Mouse (Mus musculus) heart, adult 2 months (tissue): ENCODE results near the gene Nmnat2. TPM values are rescaled to one million over a fixed set of nuclear protein-coding genes. Genes with fewer than 3 reads are reported as not detected.

Experiments used
- DNase-seq, 2 experiments: peaks; one replicate each; pipeline ENCODE4 v3.0.0; 2021
- H3K27ac ChIP-seq: fragments of 200-600 bp; 2 replicates; pipeline ENCODE4 v1.8.1; 2022
- H3K27me3 ChIP-seq: fragments of 200-500 bp; 2 replicates; pipeline ENCODE4 v1.6.1; 2012; ENCODE audit warnings: mild to moderate bottlenecking, low read length, inconsistent platforms, mixed read lengths; ENCODE audit not compliant: control insufficient read depth, insufficient read depth
- H3K36me3 ChIP-seq: fragments of 200-500 bp; 2 replicates; pipeline ENCODE4 v1.6.1; 2012; ENCODE audit warnings: low read length, inconsistent platforms; ENCODE audit not compliant: control insufficient read depth, insufficient read depth
- H3K4me1 ChIP-seq: fragments of 200-500 bp; 2 replicates; pipeline ENCODE4 v1.6.1; 2011; ENCODE audit warnings: low read length; ENCODE audit not compliant: control insufficient read depth, insufficient read depth
- H3K4me3 ChIP-seq: fragments of 200-600 bp; 2 replicates; pipeline ENCODE4 v1.8.1; 2022
- H3K79me2 ChIP-seq: fragments of 200-500 bp; replicated peaks from 2 replicates; pipeline ENCODE4 v1.6.1; 2012; ENCODE audit warnings: mild to moderate bottlenecking, inconsistent platforms, low read length, moderate library complexity, mixed read lengths; ENCODE audit not compliant: control insufficient read depth, insufficient read depth
- H3K9ac ChIP-seq: fragments of 200-500 bp; 2 replicates; pipeline ENCODE4 v1.6.1; 2012; ENCODE audit warnings: low read depth, mild to moderate bottlenecking, control low read depth, inconsistent platforms, low read length, mixed read lengths
- CTCF ChIP-seq: fragments of 200-600 bp; IDR thresholded peaks from 2 replicates; pipeline ENCODE4 v1.8.1; 2022; ENCODE audit warnings: antibody characterized with exemption, mild to moderate bottlenecking, moderate library complexity
- EP300 ChIP-seq: fragments of 200-500 bp; IDR thresholded peaks from 2 replicates; pipeline ENCODE4 v1.6.1; 2011; ENCODE audit warnings: low read depth, low read length, control low read depth; ENCODE audit not compliant: insufficient read depth
- POLR2A ChIP-seq: fragments of 200-500 bp; IDR thresholded peaks from 2 replicates; pipeline ENCODE4 v1.6.1; 2011; ENCODE audit warnings: mild to moderate bottlenecking, low read depth, low read length, control low read depth; ENCODE audit not compliant: insufficient read depth
- WGBS: fragments of 180-500 bp; shearing (Covaris S2); methylation state at CpG from one replicate; pipeline ENCODE4 v1.1.7; 2018; 5-methylcytosine and 5-hydroxymethylcytosine counted together
- intact Hi-C: fragments of 180-260 bp; cut with DNase I; formaldehyde crosslinking; loops from one replicate; pipeline ENCODE4 v1.15.1; 2025
- polyA plus RNA-seq: library from polyadenylated mRNA; depleted of rRNA; stranded (reverse); fragments of >200 nt; gene quantifications from 2 replicates; pipeline ENCODE4 v1.2.3, GENCODE M21; 2012
- total RNA-seq, 2 experiments: library from RNA; stranded (reverse); gene quantifications; 2 replicates each; pipeline ENCODE4 v1.2.3; 2021

Nmnat2 gene
- total and polyA plus RNA-seq, 3 experiments: 0.29 to 0.89 (median 0.66) TPM

DNA sequence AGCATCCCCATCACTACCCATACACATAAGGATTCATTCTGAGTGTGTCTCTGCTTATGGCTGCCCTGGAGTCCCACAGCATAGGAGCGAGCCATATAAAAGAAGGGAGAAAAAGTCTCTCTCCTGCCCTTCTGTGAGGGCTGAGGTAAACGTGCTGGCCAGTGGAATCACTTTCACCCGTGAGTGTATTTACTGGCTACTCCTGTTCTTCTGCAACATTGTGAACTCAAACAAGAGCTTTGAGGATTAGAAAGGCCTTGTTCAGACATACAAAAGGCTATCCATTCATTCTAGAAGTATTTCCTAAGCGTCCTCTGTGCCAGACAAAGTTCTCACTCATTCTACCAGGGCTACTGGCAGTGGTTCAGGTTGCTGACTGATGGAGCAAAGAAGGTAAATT is 156.8 kb downstream of the Nmnat2 start:
- intact Hi-C loops: no loop called here
- H3K27me3 ChIP-seq: no peaks in the 10 kb centered on the region
- H3K4me1 ChIP-seq: peaks cover 2% of the 10 kb centered on the region; the same call in 1 of the 2 replicates
- no peak for DNase-seq
- H3K27ac ChIP-seq: no peak overlapping the region
- 81% methylated on average over 4 of the region's 4 CpGs for WGBS
- TF ChIP-seq CTCF (no peak), EP300 (no peak), POLR2A (no peak)
- H3K36me3 ChIP-seq: no peaks in the 10 kb centered on the region
- H3K4me3 ChIP-seq: no peak overlapping the region
- no peaks in the 10 kb centered on the region for H3K79me2 ChIP-seq
- H3K9ac ChIP-seq: no peak overlapping the region

DNA sequence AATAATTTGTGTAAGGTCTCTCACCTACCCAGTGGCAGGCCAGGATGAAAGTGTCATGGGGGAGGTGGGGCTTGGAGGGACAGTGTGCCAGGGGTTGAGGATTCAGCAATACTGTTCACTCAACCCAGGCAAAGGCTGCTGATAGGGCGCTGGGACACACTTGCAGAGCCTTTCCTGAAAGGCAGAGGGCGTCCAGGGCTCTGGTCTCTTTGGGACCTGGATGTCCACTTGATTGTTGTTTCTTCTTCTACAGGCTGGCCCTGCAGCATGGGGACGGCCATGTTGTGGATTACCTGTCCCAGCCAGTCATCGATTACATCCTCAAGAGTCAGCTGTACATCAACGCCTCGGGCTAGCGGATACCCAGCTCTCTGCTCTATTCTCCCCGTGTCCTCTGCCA is 160.5 kb downstream of the Nmnat2 start:
- WGBS: 89% methylated on average over 8 of the region's 8 CpGs
- Histone ChIP-seq H3K4me1 (no peaks in the 10 kb centered on the region), H3K79me2 (no peaks in the 10 kb centered on the region), H3K36me3 (no peaks in the 10 kb centered on the region), H3K27ac (no peak overlapping the region), H3K27me3 (no peaks in the 10 kb centered on the region), H3K9ac (no peak overlapping the region), H3K4me3 (no peak overlapping the region)
- TF ChIP-seq EP300: no peak
- TF ChIP-seq CTCF: peak; percentile 32; the same call in 1 of the 2 replicates
- no peak for DNase-seq
- intact Hi-C loops: no loop called here

DNA sequence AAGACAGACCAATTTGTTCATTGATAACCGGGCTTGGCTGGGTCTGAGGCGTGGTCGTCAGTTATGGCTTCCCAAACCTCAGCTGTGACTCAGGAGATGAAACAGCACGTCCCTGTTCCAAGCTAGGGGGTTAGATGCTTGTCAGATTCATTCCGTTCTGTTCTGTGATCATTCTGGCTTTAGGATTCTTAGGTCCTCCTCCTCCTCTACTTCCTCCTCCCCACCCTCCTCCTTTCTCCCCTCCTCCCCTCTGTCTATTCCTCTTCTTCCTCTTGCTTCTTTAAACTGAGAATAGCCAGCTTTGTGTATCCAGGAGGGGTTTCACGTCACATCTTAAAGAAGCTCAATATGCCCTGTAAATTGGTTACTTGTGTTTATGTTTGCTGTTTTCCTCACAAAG is 165.8 kb downstream of the Nmnat2 start:
- no peaks in the 10 kb centered on the region for H3K36me3 ChIP-seq
- H3K4me1 ChIP-seq: peaks cover 3% of the 10 kb centered on the region; the same call in 1 of the 2 replicates
- no peaks in the 10 kb centered on the region for H3K79me2 ChIP-seq
- no peak for DNase-seq
- intact Hi-C loops: no loop called here
- H3K27me3 ChIP-seq: no peaks in the 10 kb centered on the region
- H3K4me3 ChIP-seq: no peak overlapping the region
- WGBS: 75% methylated on average over 6 of the region's 6 CpGs
- no peak overlapping the region for H3K9ac ChIP-seq
- TF ChIP-seq EP300: no peak
- TF ChIP-seq POLR2A: no peak
- no peak for TF ChIP-seq CTCF
- H3K27ac ChIP-seq: no peak overlapping the region

DNA sequence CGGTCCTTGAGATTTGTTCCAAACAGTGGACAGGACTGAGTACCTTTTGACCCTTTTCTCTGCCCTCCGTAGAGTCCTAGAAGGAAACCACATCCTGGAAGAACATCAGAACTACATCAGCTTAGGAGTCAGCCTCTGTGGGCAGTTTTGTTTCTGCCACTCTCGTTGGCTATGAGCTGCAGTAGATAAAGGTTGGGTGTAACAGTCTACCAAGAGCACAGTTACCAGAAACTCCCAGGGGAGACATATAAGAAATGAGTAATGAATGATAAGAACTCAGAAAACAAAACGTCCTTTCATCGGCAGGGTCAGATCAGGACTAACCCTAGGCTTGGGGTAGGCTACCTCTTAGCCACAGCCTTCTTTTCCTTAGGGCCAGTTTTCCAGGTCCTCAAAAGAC is 166.5 kb downstream of the Nmnat2 start:
- 49% methylated on average over 5 of the region's 5 CpGs for WGBS
- intact Hi-C loops: no loop called here
- TF ChIP-seq CTCF (no peak), POLR2A (no peak), EP300 (no peak)
- Histone ChIP-seq H3K4me3 (no peak overlapping the region), H3K27ac (peak overlapping the region; percentile 43), H3K4me1 (peaks cover 3% of the 10 kb centered on the region; the same call in 1 of the 2 replicates), H3K79me2 (no peaks in the 10 kb centered on the region), H3K9ac (no peak overlapping the region), H3K27me3 (no peaks in the 10 kb centered on the region), H3K36me3 (no peaks in the 10 kb centered on the region)
- DNase-seq: peak; percentile 23 to 25

DNA sequence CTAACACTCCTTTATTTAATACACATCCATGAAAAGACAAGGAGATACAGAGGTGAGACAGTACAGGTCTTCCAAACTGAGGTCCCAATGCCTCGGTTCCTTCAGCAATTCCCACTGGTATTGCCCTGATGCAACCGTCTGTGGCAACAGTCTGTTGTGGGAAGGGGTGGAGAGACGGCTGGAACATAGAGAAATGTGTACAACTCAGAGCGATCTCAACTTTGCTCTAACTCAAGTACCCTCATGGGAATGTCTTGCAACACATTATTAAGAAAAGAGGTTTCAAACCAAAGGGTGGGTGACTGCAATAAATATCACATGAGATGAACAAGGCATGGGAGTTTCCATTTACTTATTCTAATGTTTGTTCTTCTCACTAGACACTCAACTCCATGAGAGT is 168.0 kb downstream of the Nmnat2 start:
- no peaks in the 10 kb centered on the region for H3K79me2 ChIP-seq
- no peak overlapping the region; the same call in 1 of the 2 replicates for H3K27ac ChIP-seq
- peaks cover 11% of the 10 kb centered on the region for H3K4me1 ChIP-seq
- no peak overlapping the region for H3K9ac ChIP-seq
- TF ChIP-seq POLR2A (no peak), EP300 (no peak), CTCF (no peak)
- peak; percentile 42 to 51 for DNase-seq
- 75% methylated on average over 4 of the region's 4 CpGs for WGBS
- H3K36me3 ChIP-seq: no peaks in the 10 kb centered on the region; the same call in 1 of the 2 replicates
- intact Hi-C loops: no loop called here
- H3K4me3 ChIP-seq: no peak overlapping the region
- H3K27me3 ChIP-seq: no peaks in the 10 kb centered on the region

GRCm38 (mm10) chr1:153124502-153124901 is 169.7 kb downstream of the Nmnat2 start:
- H3K9ac ChIP-seq: no peak overlapping the region
- no peak for DNase-seq
- 79% methylated on average over 5 of the region's 5 CpGs for WGBS
- no peak overlapping the region for H3K4me3 ChIP-seq
- no peaks in the 10 kb centered on the region for H3K79me2 ChIP-seq
- H3K27me3 ChIP-seq: no peaks in the 10 kb centered on the region
- intact Hi-C loops: no loop called here
- H3K4me1 ChIP-seq: peaks cover 14% of the 10 kb centered on the region
- peaks cover 3% of the 10 kb centered on the region; the same call in 1 of the 2 replicates for H3K36me3 ChIP-seq
- no peak for TF ChIP-seq POLR2A
- no peak for TF ChIP-seq EP300
- TF ChIP-seq CTCF: no peak
- H3K27ac ChIP-seq: no peak overlapping the region
